Comparison of ENCODE assay signal across 10 mouse cellular contexts in genomic region chr2:42007606-42008005, GRCm38 (mm10).
DNase-seq lines count a peak whose midpoint lies in the region; ATAC-seq lines count a peak whose summit lies in the region.
"Had no signal": no experiment of that assay in that cellular context is flagged by ENCODE, and none has a peak within 500 bp of the region (broad histone marks: within the 10 kb centered on the region; RNA-seq: fewer than 3 reads in every experiment).

No protein-coding gene starts in this region.

- no peaks in the 10 kb centered on the region for H3K9me3 ChIP-seq in midbrain, embryonic 11.5 days (ENCODE audit: control insufficient read depth, low read length)
- H3K9me3 ChIP-seq in midbrain, embryonic 10.5 days (replicated peaks): no peaks in the 10 kb centered on the region
- no peaks in the 10 kb centered on the region for H3K9me3 ChIP-seq in hindbrain, embryonic 16.5 days (ENCODE audit: control insufficient read depth, low read length)
- H3K9me3 ChIP-seq: limb, embryonic 15.5 days had no signal

- no peak overlapping the region for H3K27ac ChIP-seq in midbrain, embryonic 11.5 days (ENCODE audit: low read depth, low read length)
- H3K27ac ChIP-seq in midbrain, embryonic 10.5 days (replicated peaks): no peak overlapping the region
- H3K27ac ChIP-seq in hindbrain, embryonic 16.5 days (ENCODE audit: low read depth, low read length): no peak overlapping the region
- H3K27ac ChIP-seq: limb, embryonic 15.5 days had no signal

- no peak overlapping the region for H3K9ac ChIP-seq in midbrain, embryonic 11.5 days (ENCODE audit: low read length)
- H3K9ac ChIP-seq in hindbrain, embryonic 16.5 days (ENCODE audit: low read depth, low read length): no peak overlapping the region
- H3K9ac ChIP-seq: limb, embryonic 15.5 days had no signal

- ATAC-seq in midbrain, embryonic 11.5 days (ENCODE audit: low FRiP score): peak; percentile 57; the same call in 1 of the 2 replicates
- peak; percentile 82 for ATAC-seq in hindbrain, embryonic 16.5 days

- no peak overlapping the region for H3K4me2 ChIP-seq in midbrain, embryonic 11.5 days
- no peak overlapping the region for H3K4me2 ChIP-seq in hindbrain, embryonic 16.5 days (ENCODE audit: low read length)
- H3K4me2 ChIP-seq: limb, embryonic 15.5 days had no signal

- H3K27me3 ChIP-seq in midbrain, embryonic 11.5 days (ENCODE audit: control insufficient read depth, insufficient read depth, low read length): no peaks in the 10 kb centered on the region
- H3K27me3 ChIP-seq in midbrain, embryonic 10.5 days (ENCODE audit: low read depth, poor library complexity, severe bottlenecking): no peaks in the 10 kb centered on the region
- no peaks in the 10 kb centered on the region for H3K27me3 ChIP-seq in hindbrain, embryonic 16.5 days (replicated peaks; ENCODE audit: control insufficient read depth, insufficient read depth, low read length)
- H3K27me3 ChIP-seq: limb, embryonic 15.5 days had no signal

- WGBS in midbrain, embryonic 11.5 days: 75% methylated on average over 3 of the region's 3 CpGs
- 86% methylated on average over 3 of the region's 3 CpGs for WGBS in midbrain, embryonic 10.5 days
- 36% methylated on average over 3 of the region's 3 CpGs for WGBS in hindbrain, embryonic 16.5 days

- intact Hi-C loops in left cerebral cortex, postnatal 4 days (cut with DNase I): loop anchor here (5.0 kb wide), 1 partner anchor 695 kb away; no protein-coding TSS in a partner anchor

- DNase-seq in midbrain, embryonic 11.5 days (ENCODE audit: low spot score, missing footprints): no peak
- DNase-seq in midbrain, embryonic 10.5 days (ENCODE audit: low spot score): no peak
- peak; percentile 46 for DNase-seq in left cerebral cortex, postnatal 4 days
- no peak for DNase-seq in kidney, postnatal 10 days
- DNase-seq in gastrocnemius, adult 18-20 months (ENCODE audit: low spot score): no peak
- DNase-seq in spleen, postnatal 10 days (ENCODE audit: low spot score in 2 of 2): no peak
- DNase-seq: adrenal gland, postnatal 10 days; gastrocnemius, postnatal 36 days had no signal

- H3K36me3 ChIP-seq in midbrain, embryonic 11.5 days (ENCODE audit: control insufficient read depth, insufficient read depth, low read length): no peaks in the 10 kb centered on the region
- no peaks in the 10 kb centered on the region for H3K36me3 ChIP-seq in midbrain, embryonic 10.5 days
- H3K36me3 ChIP-seq in hindbrain, embryonic 16.5 days (ENCODE audit: control insufficient read depth, insufficient read depth, low read length): no peaks in the 10 kb centered on the region
- H3K36me3 ChIP-seq: limb, embryonic 15.5 days had no signal

- no peaks in the 10 kb centered on the region for H3K4me1 ChIP-seq in midbrain, embryonic 11.5 days (ENCODE audit: control insufficient read depth, insufficient read depth, low read length)
- no peaks in the 10 kb centered on the region for H3K4me1 ChIP-seq in midbrain, embryonic 10.5 days
- H3K4me1 ChIP-seq in hindbrain, embryonic 16.5 days (ENCODE audit: control insufficient read depth, insufficient read depth, low read depth, low read length): no peaks in the 10 kb centered on the region
- H3K4me1 ChIP-seq: limb, embryonic 15.5 days had no signal

- H3K4me3 ChIP-seq in midbrain, embryonic 11.5 days (ENCODE audit: low read depth, low read length): no peak overlapping the region
- no peak overlapping the region for H3K4me3 ChIP-seq in midbrain, embryonic 10.5 days
- no peak overlapping the region for H3K4me3 ChIP-seq in hindbrain, embryonic 16.5 days (ENCODE audit: low read length)
- H3K4me3 ChIP-seq: limb, embryonic 15.5 days had no signal
